In the genomic region with DNA sequence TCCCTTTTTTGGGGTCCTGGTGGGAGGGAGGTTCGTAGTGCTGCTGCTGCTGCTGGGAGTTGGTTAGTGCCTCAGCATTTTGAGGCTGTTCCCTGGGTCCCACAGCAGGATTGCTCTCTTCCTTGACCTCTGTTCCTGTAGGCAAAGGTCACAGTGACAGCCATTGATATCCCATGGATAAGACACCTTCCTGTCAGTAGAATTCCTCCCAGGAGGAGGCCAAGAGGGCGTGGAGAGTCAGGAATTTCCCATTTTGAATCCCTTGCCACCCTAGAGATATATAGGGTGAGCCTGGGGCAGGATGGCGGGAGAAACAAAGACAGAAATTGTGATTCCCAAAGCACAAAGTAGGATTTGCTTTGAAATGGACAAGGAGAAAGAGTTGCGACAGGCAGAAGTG, we compare ENCODE assay signal across 24 mouse cellular contexts.
"Had no signal": no experiment of that assay in that cellular context is flagged by ENCODE, and none has a peak within 500 bp of the region (broad histone marks: within the 10 kb centered on the region; RNA-seq: fewer than 3 reads in every experiment).

No protein-coding gene starts in this region.

- H3K9ac ChIP-seq: heart, embryonic 13.5 days; heart, embryonic 15.5 days; hindbrain, embryonic 13.5 days; hindbrain, embryonic 15.5 days; kidney, embryonic 15.5 days; limb, embryonic 13.5 days; limb, embryonic 15.5 days; liver, embryonic 12.5 days; liver, embryonic 14.5 days had no signal

- H3K4me1 ChIP-seq: heart, embryonic 15.5 days; kidney, embryonic 15.5 days; limb, embryonic 15.5 days; liver, embryonic 12.5 days had no signal

- H3K9me3 ChIP-seq: heart, embryonic 13.5 days; heart, embryonic 15.5 days; hindbrain, embryonic 13.5 days; hindbrain, embryonic 15.5 days; kidney, embryonic 15.5 days; limb, embryonic 13.5 days; limb, embryonic 15.5 days; liver, embryonic 12.5 days had no signal

- H3K36me3 ChIP-seq: liver, embryonic 12.5 days had no signal

- H3K27ac ChIP-seq: heart, embryonic 13.5 days; heart, embryonic 15.5 days; hindbrain, embryonic 13.5 days; hindbrain, embryonic 15.5 days; kidney, embryonic 15.5 days; kidney, postnatal 0 days; layer of hippocampus, adult 2 months; limb, embryonic 13.5 days; limb, embryonic 15.5 days; liver, embryonic 12.5 days; liver, embryonic 14.5 days had no signal

- DNase-seq: gastrocnemius, postnatal 14 days; gastrocnemius, postnatal 36 days; heart, adult 18-20 months; heart, postnatal 14 days; heart, postnatal 36 days; kidney, adult 11 months; kidney, adult 2 months; kidney, adult 9 months; kidney, postnatal 25 days; kidney, postnatal 4 days; layer of hippocampus, adult 9-11 months; layer of hippocampus, postnatal 36 days; left cerebral cortex, postnatal 4 days had no signal

- H3K4me3 ChIP-seq: heart, embryonic 13.5 days; heart, embryonic 15.5 days; hindbrain, embryonic 13.5 days; hindbrain, embryonic 15.5 days; kidney, embryonic 15.5 days; layer of hippocampus, adult 2 months; limb, embryonic 13.5 days; limb, embryonic 15.5 days; liver, embryonic 12.5 days had no signal

- H3K27me3 ChIP-seq: heart, embryonic 13.5 days; heart, embryonic 15.5 days; hindbrain, embryonic 13.5 days; hindbrain, embryonic 15.5 days; kidney, embryonic 15.5 days; limb, embryonic 13.5 days; limb, embryonic 15.5 days; liver, embryonic 12.5 days had no signal
